Mouse (Mus musculus): ENCODE data around the gene Prss2. TPM values are rescaled to one million over a fixed set of nuclear protein-coding genes. Genes with fewer than 3 reads are reported as not detected.
"Not testable (repeated sequence)": the region's sequence is repeated elsewhere in the genome, so short reads cannot be mapped to it uniquely, and the experiment has no call there.

Prss2 gene
- total RNA-seq, 2 experiments from 2014 or later = not detected

- DNase-seq = no peak
- intact Hi-C loops (cut with DNase I; ENCODE audit: low total_unique reads) = no loop called here
Observed at GRCm38 (mm10) chr6:41553356-41554010, 31.9 kb downstream of the Prss2 start.

GRCm38 (mm10) chr6:41554295-41555169 lies 32.9 kb downstream of the Prss2 start:
- no peak for DNase-seq
- intact Hi-C loops (cut with DNase I; ENCODE audit: low total_unique reads) = no loop called here

GRCm38 (mm10) chr6:41556389-41556788 lies 34.8 kb downstream of the Prss2 start:
- no peak for DNase-seq
- intact Hi-C loops (cut with DNase I; ENCODE audit: low total_unique reads) = no loop called here

- no peak for DNase-seq
- intact Hi-C loops (cut with DNase I; ENCODE audit: low total_unique reads) = no loop called here
Observed at GRCm38 (mm10) chr6:41557468-41557867, 35.9 kb downstream of the Prss2 start.

- DNase-seq = no peak
- intact Hi-C loops (cut with DNase I; ENCODE audit: low total_unique reads) = no loop called here
Observed at GRCm38 (mm10) chr6:41558271-41558670, 36.7 kb downstream of the Prss2 start.

GRCm38 (mm10) chr6:41559331-41559730 lies 37.7 kb downstream of the Prss2 start:
- intact Hi-C loops (cut with DNase I; ENCODE audit: low total_unique reads) = no loop called here
- DNase-seq = no peak

GRCm38 (mm10) chr6:41560273-41560672 lies 38.7 kb downstream of the Prss2 start:
- intact Hi-C loops (cut with DNase I; ENCODE audit: low total_unique reads) = no loop called here
- no peak for DNase-seq

- intact Hi-C loops (cut with DNase I; ENCODE audit: low total_unique reads) = no loop called here
- no peak for DNase-seq
Observed at GRCm38 (mm10) chr6:41562598-41562997, 41.0 kb downstream of the Prss2 start.

- DNase-seq; intact Hi-C loops (cut with DNase I; ENCODE audit: low total_unique reads): not testable (repeated sequence)
Observed at GRCm38 (mm10) chr6:41563104-41563951, 41.7 kb downstream of the Prss2 start.

- no peak for DNase-seq
- intact Hi-C loops (cut with DNase I; ENCODE audit: low total_unique reads) = no loop called here
Observed at GRCm38 (mm10) chr6:41565261-41565660, 43.7 kb downstream of the Prss2 start.

- no peak for DNase-seq
- intact Hi-C loops (cut with DNase I; ENCODE audit: low total_unique reads) = no loop called here
Observed at GRCm38 (mm10) chr6:41566965-41567364, 45.4 kb downstream of the Prss2 start.

GRCm38 (mm10) chr6:41569078-41569477 lies 47.5 kb downstream of the Prss2 start:
- intact Hi-C loops (cut with DNase I; ENCODE audit: low total_unique reads) = no loop called here
- DNase-seq = no peak

Other genes with a start within 250 kb of the Prss2 start
- gene Try4, start 219.5 kb upstream of the Prss2 start, total RNA-seq (2021) = not detected
- not detected for gene Try5, start 204.9 kb upstream of the Prss2 start, total RNA-seq (2021)
- not detected for gene Try10, start 167.7 kb upstream of the Prss2 start, total RNA-seq (2021)
- gene Prss3, start 144.1 kb upstream of the Prss2 start, total RNA-seq (2021) = not detected
- not detected for gene Gm5771, start 129.4 kb upstream of the Prss2 start, total RNA-seq (2021)
- not detected for gene Gm10334, start 75.6 kb upstream of the Prss2 start, total RNA-seq (2021)
- gene Prss1, start 62.9 kb upstream of the Prss2 start, total RNA-seq (2021) = not detected
- 1 to 10 TPM; 1.2 to 2.5 TPM for gene Ephb6, start 83.7 kb downstream of the Prss2 start, total RNA-seq (2021)
- not detected for gene Trpv6, start 114.6 kb downstream of the Prss2 start, total RNA-seq (2021)
- gene Trpv5, start 159.0 kb downstream of the Prss2 start, total RNA-seq (2021) = not detected
- gene Llcfc1, start 162.6 kb downstream of the Prss2 start, total RNA-seq (2021) = not detected
- gene Kel, start 182.6 kb downstream of the Prss2 start, total RNA-seq (2021) = not detected